Mouse (Mus musculus) neutrophil, adult 59 days (primary cell): ENCODE data around the gene Olfr857. TPM values are rescaled to one million over a fixed set of nuclear protein-coding genes. Genes with fewer than 3 reads are reported as not detected.

ENCODE experiments used
- total RNA-seq, 2 experiments: library from RNA; stranded (reverse); gene quantifications; 1 replicate in 1 of 2; 2 replicates in 1 of 2; pipeline ENCODE4 v1.2.4; 2023

The Olfr857 gene
- not detected for total RNA-seq

GRCm38 (mm10) chr9:19709133-19709532, at the start of gene Olfr857:
Olfr857 (plus strand) TSS chr9:19709433.

Other genes starting within 250 kb of the Olfr857 start
- not detected for gene Olfr850, start 231.2 kb upstream of the Olfr857 start, total RNA-seq
- gene Olfr851, start 216.1 kb upstream of the Olfr857 start, total RNA-seq: not detected
- not detected for gene Olfr853, start 168.4 kb upstream of the Olfr857 start, total RNA-seq
- not detected for gene Olfr854, start 142.1 kb upstream of the Olfr857 start, total RNA-seq
- gene Olfr855, start 126.8 kb upstream of the Olfr857 start, total RNA-seq: not detected
- gene Zfp317, start 87.3 kb upstream of the Olfr857 start, total RNA-seq: 1 to 10 TPM; 6.8 to 7.1 TPM
- gene Olfr58, start 70.8 kb downstream of the Olfr857 start, total RNA-seq: not detected
- gene Olfr859, start 95.5 kb downstream of the Olfr857 start, total RNA-seq: not detected
- gene Olfr860, start 140.3 kb downstream of the Olfr857 start, total RNA-seq: not detected
- not detected for gene Olfr862, start 178.6 kb downstream of the Olfr857 start, total RNA-seq
- gene Olfr77, start 207.4 kb downstream of the Olfr857 start, total RNA-seq: not detected